Mouse (Mus musculus) liver, embryonic 11.5 days (tissue): ENCODE data around the gene Scamp4. TPM values are rescaled to one million over a fixed set of nuclear protein-coding genes. Genes with fewer than 3 reads are reported as not detected.

Source experiments
- ATAC-seq: fragments of 200-750 bp; cut with Nextera tagmentation; replicated peaks from 2 replicates; pipeline ENCODE4 v1.8.0; 2017; ENCODE audit warnings: moderate number of reproducible peaks, mild to moderate bottlenecking, moderate TSS enrichment, moderate library complexity; ENCODE audit not compliant: low FRiP score
- DNase-seq: peaks from one replicate; pipeline ENCODE4 v3.0.0-alpha.2; 2017; ENCODE audit warnings: low spot score
- H3K27ac ChIP-seq: fragments of 300-500 bp; sonication (generic); 2 replicates; pipeline ENCODE4 v1.5.1; 2014; ENCODE audit warnings: mild to moderate bottlenecking, low read depth, low read length, control low read depth
- H3K27me3 ChIP-seq: fragments of 300-500 bp; sonication (generic); replicated peaks from 2 replicates; pipeline ENCODE4 v1.6.1; 2014; ENCODE audit warnings: low read length, mixed read lengths; ENCODE audit not compliant: control insufficient read depth, insufficient read depth
- H3K36me3 ChIP-seq: fragments of 300-500 bp; sonication (generic); 2 replicates; pipeline ENCODE4 v1.6.1; 2014; ENCODE audit warnings: mild to moderate bottlenecking, low read length, moderate library complexity, mixed read lengths; ENCODE audit not compliant: control insufficient read depth, insufficient read depth
- H3K4me1 ChIP-seq: fragments of 300-500 bp; sonication (generic); replicated peaks from 2 replicates; pipeline ENCODE4 v1.6.1; 2014; ENCODE audit warnings: low read length, mixed read lengths; ENCODE audit not compliant: control insufficient read depth, insufficient read depth
- H3K4me2 ChIP-seq: fragments of 300-500 bp; sonication (generic); 2 replicates; pipeline ENCODE4 v1.6.1; 2014; ENCODE audit warnings: mild to moderate bottlenecking, control low read depth, moderate library complexity
- H3K4me3 ChIP-seq: fragments of 300-500 bp; sonication (generic); 2 replicates; pipeline ENCODE4 v1.5.1; 2014; ENCODE audit warnings: low read depth, low read length, control low read depth
- H3K9ac ChIP-seq: fragments of 300-500 bp; sonication (generic); 2 replicates; pipeline ENCODE4 v1.6.1; 2014; ENCODE audit warnings: low read depth, low read length, control low read depth
- H3K9me3 ChIP-seq: fragments of 300-500 bp; sonication (generic); 2 replicates; pipeline ENCODE4 v1.6.1; 2016; ENCODE audit warnings: low read length, inconsistent platforms, mixed read lengths; ENCODE audit not compliant: control insufficient read depth
- WGBS: fragments of 180-500 bp; shearing (Covaris S2); extraction: QIAGEN DNeasy Blood & Tissue Kit; methylation state at CpG from one replicate; pipeline ENCODE4 v1.1.7; 2014; 5-methylcytosine and 5-hydroxymethylcytosine counted together
- polyA plus RNA-seq: library from polyadenylated mRNA; unstranded; fragments of >200 nt; fragmentation: Nextera tagmentation; extraction: Ambion mirVana; gene quantifications from 2 replicates; pipeline ENCODE4 v1.2.1, GENCODE M21; 2014

The Scamp4 gene
- polyA plus RNA-seq, 1 experiment from 2014 or later: 94.3 TPM

DNA sequence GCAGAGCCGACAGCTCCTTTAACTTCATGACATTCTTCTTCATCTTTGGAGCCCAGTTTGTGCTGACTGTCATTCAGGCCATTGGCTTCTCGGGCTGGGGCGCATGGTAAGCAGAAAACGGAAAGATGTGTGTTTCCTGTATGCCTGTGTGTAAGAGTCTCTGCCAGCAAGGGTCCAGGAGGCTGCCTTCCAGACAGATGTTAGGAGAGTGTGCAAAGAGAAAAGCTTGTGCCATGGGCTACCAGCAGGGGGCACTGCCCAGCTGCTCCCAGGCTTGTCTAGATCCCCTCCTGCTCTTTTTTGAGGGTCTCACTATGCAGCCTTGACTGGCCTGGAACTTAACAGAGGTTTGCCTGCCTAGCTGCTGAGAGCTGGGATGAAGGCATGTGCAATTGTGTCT is 8.4 kb downstream of the Scamp4 start:
- Histone ChIP-seq H3K4me2 (no peak overlapping the region), H3K9me3 (no peaks in the 10 kb centered on the region), H3K4me1 (peaks cover 5% of the 10 kb centered on the region; the same call in 1 of the 2 replicates), H3K4me3 (no peak overlapping the region), H3K36me3 (peaks cover 52% of the 10 kb centered on the region), H3K9ac (peak overlapping the region; percentile 1; the same call in 1 of the 2 replicates), H3K27ac (no peak overlapping the region), H3K27me3 (no peaks in the 10 kb centered on the region)
- peak; percentile 60; the same call in 1 of the 2 replicates for ATAC-seq
- 51% methylated on average over 4 of the region's 4 CpGs for WGBS
- DNase-seq: no peak

GRCm38 (mm10) chr10:80611905-80612304 is 9.2 kb downstream of the Scamp4 start:
- ATAC-seq: no peak
- Histone ChIP-seq H3K36me3 (peaks cover 43% of the 10 kb centered on the region), H3K4me2 (no peak overlapping the region), H3K27ac (no peak overlapping the region), H3K4me3 (no peak overlapping the region), H3K4me1 (no peaks in the 10 kb centered on the region), H3K27me3 (no peaks in the 10 kb centered on the region), H3K9me3 (no peaks in the 10 kb centered on the region), H3K9ac (no peak overlapping the region)
- 88% methylated on average over 3 of the region's 3 CpGs for WGBS
- no peak for DNase-seq

DNA sequence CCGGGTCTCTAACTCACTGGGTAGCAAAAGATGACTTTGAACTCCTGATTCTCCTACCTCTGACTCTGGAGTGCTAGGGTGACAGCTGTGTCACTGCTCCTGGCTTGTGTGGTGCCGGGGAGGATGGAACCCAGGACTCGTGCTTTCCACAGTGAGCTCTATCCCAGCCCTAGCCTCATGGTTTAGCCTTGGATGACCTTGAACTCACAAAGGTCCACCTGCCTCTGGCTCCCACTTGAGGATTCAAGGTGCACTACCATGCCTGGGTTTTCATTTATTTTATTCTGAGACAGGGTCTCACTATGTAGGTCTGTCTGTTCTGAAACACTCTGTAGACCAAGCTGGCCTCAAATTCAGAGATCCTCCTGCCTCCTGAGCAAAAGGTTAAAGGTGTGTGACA is 11.1 kb downstream of the Scamp4 start:
- Histone ChIP-seq H3K9ac (no peak overlapping the region), H3K4me1 (no peaks in the 10 kb centered on the region), H3K9me3 (no peaks in the 10 kb centered on the region), H3K36me3 (peaks cover 28% of the 10 kb centered on the region), H3K27me3 (no peaks in the 10 kb centered on the region), H3K4me2 (no peak overlapping the region), H3K4me3 (no peak overlapping the region), H3K27ac (no peak overlapping the region)
- WGBS: 81% methylated on average over 3 of the region's 3 CpGs
- ATAC-seq: no peak
- no peak for DNase-seq

- peaks cover 23% of the 10 kb centered on the region for H3K36me3 ChIP-seq
Observed at GRCm38 (mm10) chr10:80614351-80614750, 11.7 kb downstream of the Scamp4 start.

DNA sequence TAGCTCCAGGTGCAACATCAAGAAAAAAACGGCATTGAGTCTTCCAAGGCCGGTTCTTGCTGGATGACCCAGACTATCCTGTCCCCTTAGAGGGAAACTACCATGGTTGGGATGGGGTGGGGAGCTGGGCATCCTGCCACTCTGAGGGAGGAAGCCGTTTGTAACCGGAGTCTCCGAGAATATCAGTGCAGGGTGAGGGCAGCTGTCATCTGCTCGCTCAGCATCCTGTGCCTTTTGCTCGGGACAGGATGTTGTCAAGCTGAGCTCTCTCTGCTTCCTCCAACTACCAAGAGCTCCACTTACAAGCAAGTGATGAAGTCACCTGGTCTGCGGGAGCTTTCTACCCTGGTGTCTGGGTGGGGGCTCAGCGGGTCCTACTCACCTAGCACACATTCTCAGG is 15.5 kb downstream of the Scamp4 start:
- no peaks in the 10 kb centered on the region for H3K9me3 ChIP-seq
- H3K9ac ChIP-seq: no peak overlapping the region
- 67% methylated on average over 9 of the region's 9 CpGs for WGBS
- no peak overlapping the region for H3K4me3 ChIP-seq
- H3K36me3 ChIP-seq: peaks cover 14% of the 10 kb centered on the region
- H3K4me2 ChIP-seq: no peak overlapping the region
- DNase-seq (no peak), ATAC-seq (no peak)
- H3K27me3 ChIP-seq: no peaks in the 10 kb centered on the region
- H3K27ac ChIP-seq: no peak overlapping the region; the same call in 1 of the 2 replicates
- H3K4me1 ChIP-seq: peaks cover 6% of the 10 kb centered on the region

More at GRCm38 (mm10) chr10:80614351-80614750, 11.7 kb downstream of the Scamp4 start:
- Histone ChIP-seq H3K4me2 (no peak overlapping the region), H3K27ac (no peak overlapping the region), H3K9ac (no peak overlapping the region), H3K9me3 (no peaks in the 10 kb centered on the region), H3K27me3 (no peaks in the 10 kb centered on the region), H3K4me1 (no peaks in the 10 kb centered on the region; the same call in 1 of the 2 replicates), H3K4me3 (no peak overlapping the region)
- ATAC-seq: no peak
- DNase-seq: no peak
- 88% methylated on average over 6 of the region's 6 CpGs for WGBS

DNA sequence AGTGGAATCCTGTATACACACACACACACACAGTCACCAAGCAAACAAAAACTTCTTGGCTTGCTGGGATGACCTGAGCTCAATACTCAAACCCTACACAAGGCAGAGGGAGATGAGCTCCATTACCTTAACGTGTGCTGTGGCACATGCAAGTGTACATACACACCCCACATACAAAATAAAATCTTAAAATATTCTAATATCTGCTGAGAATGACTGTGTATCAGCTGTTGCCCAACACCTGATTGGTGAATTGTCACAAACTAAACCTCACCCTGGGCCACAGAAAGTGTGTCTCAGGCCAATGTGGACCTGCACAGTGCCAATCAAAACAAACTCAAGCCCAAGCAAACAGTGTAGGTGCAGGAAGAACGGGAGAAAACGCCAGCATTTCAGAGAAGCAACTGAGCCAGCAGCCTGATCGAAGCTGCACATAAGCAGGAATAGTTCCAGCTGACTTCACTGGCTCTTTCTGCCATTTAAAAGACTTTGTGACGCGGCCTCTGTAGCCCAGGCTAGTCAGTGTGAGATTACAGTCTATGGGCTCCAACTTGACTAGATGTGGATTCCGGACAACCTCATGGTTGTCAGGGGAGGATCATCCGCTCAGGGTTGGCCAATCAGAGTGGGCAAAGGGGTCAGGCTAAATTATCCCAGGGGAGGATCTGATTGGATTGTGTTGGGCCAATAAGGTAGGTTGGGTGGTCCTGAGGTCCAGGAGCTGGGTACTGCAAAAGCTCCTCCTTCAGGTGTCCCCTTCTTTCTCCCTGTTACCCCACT is 17.0 kb downstream of the Scamp4 start:
- no peak for DNase-seq

GRCm38 (mm10) chr10:80620365-80620764 is 17.7 kb downstream of the Scamp4 start:
- 82% methylated on average over 9 of the region's 9 CpGs for WGBS
- Histone ChIP-seq H3K27ac (no peak overlapping the region), H3K9ac (no peak overlapping the region), H3K9me3 (no peaks in the 10 kb centered on the region), H3K4me2 (no peak overlapping the region), H3K36me3 (no peaks in the 10 kb centered on the region), H3K4me1 (peaks cover 21% of the 10 kb centered on the region), H3K4me3 (no peak overlapping the region), H3K27me3 (no peaks in the 10 kb centered on the region)
- DNase-seq (no peak), ATAC-seq (no peak)

More for the DNA sequence above, 17.0 kb downstream of the Scamp4 start:
- H3K4me1 ChIP-seq: peaks cover 15% of the 10 kb centered on the region
- H3K27ac ChIP-seq: no peak overlapping the region
- no peak; the same call in 1 of the 2 replicates for ATAC-seq
- H3K27me3 ChIP-seq: no peaks in the 10 kb centered on the region
- no peaks in the 10 kb centered on the region for H3K9me3 ChIP-seq
- 49% methylated on average over 8 of the region's 8 CpGs for WGBS
- H3K36me3 ChIP-seq: peaks cover 6% of the 10 kb centered on the region
- H3K4me2 ChIP-seq: peak overlapping the region; percentile 6; the same call in 1 of the 2 replicates
- no peak overlapping the region for H3K9ac ChIP-seq
- no peak overlapping the region for H3K4me3 ChIP-seq

- 0 out of 2 replicates have a peak, but pooled peaks cover under 1% of the 10 kb centered on the region for H3K36me3 ChIP-seq
- H3K4me2 ChIP-seq: peak overlapping the region; percentile 92
- H3K4me1 ChIP-seq: peaks cover 28% of the 10 kb centered on the region
- no peaks in the 10 kb centered on the region for H3K27me3 ChIP-seq
- H3K9me3 ChIP-seq: no peaks in the 10 kb centered on the region
- peak overlapping the region; percentile 91; the same call in 1 of the 2 replicates for H3K27ac ChIP-seq
- DNase-seq (no peak), ATAC-seq (no peak)
- peak overlapping the region; percentile 69 for H3K9ac ChIP-seq
- WGBS: 56% methylated on average over 16 of the region's 16 CpGs
- peak overlapping the region; percentile 90 for H3K4me3 ChIP-seq
Observed at GRCm38 (mm10) chr10:80620796-80621689, 18.4 kb downstream of the Scamp4 start.
